Mouse (Mus musculus) monocyte, adult 5-6 weeks (primary cell): ENCODE results near the gene Col8a1. TPM values are rescaled to one million over a fixed set of nuclear protein-coding genes. Genes with fewer than 3 reads are reported as not detected.

Experiments
- ATAC-seq: fragments of 153-309, 156-312 bp; replicated peaks from 2 replicates; pipeline ENCODE4 v1.8.0; 2017; ENCODE audit warnings: mild to moderate bottlenecking; ENCODE audit not compliant: low TSS enrichment, insufficient number of reproducible peaks, severe bottlenecking, poor library complexity, low FRiP score
- total RNA-seq: library from RNA; stranded (forward); fragments of 200-1000, 200-491, 200-594 nt; gene quantifications from 3 replicates; pipeline ENCODE4 v1.2.3, GENCODE M21; 2017

Gene Col8a1
- total RNA-seq, result not detected in 3 replicates

DNA sequence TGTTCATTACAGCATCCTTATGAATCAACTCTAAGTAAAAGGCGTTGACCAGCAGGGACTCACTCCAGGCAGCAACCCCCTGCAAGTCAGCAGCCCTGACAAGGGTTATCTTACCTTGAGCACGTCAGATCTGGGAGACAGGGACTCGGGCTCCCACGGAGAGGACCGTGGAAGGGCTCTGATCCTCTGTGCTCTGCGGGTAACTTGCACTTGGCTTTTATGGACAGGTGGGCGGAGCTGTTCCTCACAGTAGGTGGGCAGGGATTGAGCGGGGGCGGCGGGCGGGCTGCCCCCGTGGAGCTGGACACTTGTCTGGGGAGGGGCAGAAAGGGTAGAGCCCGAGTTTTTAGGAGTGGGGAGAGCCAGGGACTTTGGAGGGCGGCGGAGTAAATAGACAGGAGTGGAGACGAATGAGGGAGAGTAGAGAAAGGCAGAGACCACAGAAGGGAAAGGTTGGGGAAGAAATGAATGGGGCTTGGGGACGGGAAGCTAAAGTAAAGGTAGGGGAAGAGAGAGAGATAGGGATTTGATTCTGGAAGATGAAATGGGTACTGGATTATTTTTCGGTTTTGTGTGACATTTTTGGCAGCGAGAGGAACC lies at the start of gene Col8a1:
Col8a1 (minus strand) TSS at position 212 of the 600 bp plus-strand sequence.
- ATAC-seq, result no peak

DNA sequence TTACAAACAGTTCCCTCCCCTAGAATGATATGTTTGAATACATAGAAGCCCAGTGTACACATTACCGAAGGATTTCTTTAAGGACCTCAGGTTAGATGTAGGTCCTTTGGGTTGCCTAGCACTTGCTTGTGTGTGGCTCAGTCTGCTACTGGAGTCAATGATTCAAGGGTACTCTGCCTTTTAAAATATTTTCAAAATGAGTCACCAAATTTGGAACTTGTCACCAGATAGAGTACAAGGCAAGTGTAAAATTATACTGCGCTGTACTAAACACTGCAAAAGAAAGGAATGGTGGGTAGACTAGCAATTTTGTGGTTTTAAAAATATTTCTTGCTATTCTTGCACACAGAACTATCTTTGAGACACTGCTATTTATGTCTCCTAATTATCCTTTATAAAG lies 47.3 kb upstream of the Col8a1 start:
- ATAC-seq, result no peak

DNA sequence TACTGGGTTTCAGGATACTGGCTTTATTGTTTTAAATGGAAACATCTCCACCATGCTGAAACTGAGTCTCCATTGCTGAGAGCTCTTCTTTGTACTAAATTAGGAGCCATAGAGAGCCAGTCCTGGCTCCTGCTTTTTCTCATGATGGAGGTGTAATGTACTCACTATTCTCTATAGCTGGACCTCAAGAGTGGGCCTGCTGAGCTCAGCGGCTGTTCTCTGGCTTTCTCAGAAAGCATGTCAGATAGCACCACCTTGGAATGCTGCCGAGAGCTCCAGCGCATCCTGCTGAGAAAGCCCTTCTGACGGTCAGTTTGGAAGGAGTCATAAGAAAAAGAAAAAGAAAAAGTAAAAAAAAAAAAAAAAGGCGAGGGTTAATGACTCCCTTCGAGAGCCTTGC lies 41.8 kb upstream of the Col8a1 start:
- no peak for ATAC-seq

DNA sequence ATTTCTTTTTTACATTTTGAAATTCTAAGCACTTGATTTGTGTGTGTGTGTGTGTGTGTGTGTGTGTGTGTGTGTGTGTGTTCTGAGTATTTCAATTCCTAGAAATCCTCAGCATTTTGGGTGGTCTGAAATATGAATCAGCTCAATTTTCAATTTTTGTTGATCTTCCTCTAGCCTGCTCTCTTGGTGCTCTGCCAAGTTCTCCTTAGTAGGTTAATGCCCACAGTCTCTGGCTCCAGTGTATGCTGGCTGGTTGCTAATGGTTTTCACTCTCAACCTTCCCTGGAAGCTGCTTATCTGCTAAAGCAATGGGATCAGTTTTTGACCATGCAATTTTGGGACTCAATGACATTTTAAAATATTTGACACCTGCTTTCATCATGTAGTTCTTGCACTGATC lies 24.5 kb upstream of the Col8a1 start:
- no peak for ATAC-seq

DNA sequence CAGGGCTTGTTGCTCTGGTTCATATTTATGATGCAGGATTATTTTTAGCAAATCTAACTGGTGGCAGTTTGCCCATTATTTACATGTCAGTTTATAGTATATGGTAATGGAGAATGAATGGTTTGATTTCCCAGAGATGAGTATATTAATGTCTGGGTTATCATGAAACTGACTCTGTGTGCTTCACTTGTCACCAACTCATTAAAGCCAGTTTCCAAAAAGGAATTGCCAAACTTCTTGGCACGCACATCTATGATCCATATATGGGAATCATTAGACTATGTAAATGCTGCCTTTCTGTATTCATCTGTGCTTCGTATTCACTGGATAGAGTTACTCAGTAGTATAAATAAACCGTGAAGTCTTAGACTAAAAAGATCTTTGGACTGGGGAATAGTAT lies 11.1 kb upstream of the Col8a1 start:
- no peak for ATAC-seq

DNA sequence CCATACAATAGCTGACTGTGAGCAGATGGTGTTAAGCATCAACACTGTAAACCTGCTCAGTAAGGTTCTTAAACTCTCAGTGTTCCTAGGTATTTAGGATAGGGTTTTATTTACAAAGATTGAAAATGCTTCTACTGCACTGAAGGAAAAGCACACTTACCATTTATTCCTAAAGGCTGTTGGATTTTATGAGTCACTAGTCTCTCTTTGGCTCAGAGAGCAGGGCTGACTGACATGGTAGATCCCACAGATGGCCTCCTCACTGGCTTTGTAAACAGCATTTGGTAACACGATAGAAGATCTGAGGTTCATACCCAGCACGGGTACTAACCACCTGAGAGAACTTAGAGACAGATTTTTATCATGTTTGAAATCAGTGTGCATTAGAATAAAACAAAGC lies 5.3 kb upstream of the Col8a1 start:
- ATAC-seq, result no peak

DNA sequence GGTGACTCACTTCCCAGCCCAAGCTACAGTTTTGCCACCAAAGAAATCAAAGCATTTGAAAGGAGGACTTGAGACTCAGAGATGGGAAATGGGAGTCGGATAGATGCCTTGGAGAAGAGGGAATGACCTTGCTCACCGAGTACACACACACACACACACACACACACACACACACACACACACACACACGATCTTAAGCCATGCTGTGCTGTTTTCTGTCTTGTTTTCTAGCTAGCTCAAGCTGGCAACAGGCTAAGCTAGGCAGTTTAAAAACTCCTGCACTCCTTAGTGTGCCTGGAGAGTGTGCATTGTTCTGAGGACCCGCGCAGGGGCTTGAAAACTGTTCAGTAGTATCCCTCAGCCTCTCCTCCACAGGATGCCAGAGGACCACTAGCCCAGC lies 1.2 kb upstream of the Col8a1 start:
- ATAC-seq, result no peak

DNA sequence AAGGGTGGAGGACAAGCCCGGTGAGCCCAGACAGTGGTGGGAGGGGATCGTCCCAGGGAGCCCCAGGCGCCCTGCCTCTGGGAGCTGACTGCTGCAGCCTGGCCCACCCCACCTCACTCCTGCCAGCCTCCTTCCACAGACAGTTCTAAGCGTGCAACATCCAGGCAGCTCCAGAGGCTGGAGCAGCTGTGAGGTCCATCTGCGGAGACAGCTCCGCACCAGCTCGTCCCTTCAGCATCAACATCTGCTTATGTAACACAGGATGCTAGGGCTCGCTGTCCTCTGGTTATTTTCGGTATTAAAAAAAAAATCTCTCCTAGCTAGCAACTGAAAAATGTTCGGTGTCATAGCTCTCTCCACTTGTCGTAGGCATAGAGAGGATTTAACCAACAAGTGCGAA lies 704 bp upstream of the Col8a1 start:
- ATAC-seq, result no peak

DNA sequence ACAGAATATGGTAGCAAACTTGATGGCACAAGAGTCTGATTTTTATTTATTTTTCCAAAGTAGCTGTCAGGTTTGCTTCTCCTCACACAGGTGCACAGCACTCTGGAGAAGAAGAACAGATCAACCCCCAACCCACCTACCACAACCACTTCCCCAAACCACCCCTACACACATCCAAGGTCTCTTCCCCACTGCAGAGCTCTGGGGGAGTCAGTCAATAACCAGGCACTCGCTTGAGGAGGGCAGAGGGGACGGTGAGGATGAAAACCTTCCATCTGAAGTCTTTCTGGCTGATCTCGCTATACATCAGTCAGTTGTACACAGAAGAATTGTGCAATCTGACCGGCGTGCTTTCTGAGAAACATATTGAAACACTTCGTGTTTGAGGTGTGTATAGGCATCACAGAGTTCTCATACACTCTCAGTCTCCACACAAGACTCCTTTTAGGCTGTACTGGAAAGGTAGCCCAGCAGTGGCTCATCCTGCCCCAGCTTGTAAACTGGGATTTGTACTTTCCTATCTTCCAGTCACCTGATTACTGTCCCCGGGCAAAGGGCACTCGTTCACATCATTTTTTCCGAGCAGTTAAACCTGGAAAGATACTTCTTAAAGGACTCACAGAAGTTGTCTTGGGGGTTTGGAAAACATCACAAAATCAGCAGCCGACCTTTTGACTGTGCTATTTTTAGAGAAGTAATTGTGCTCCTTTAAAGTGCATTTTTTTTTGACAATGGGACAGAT lies 827 bp downstream of the Col8a1 start:
- ATAC-seq, result no peak

DNA sequence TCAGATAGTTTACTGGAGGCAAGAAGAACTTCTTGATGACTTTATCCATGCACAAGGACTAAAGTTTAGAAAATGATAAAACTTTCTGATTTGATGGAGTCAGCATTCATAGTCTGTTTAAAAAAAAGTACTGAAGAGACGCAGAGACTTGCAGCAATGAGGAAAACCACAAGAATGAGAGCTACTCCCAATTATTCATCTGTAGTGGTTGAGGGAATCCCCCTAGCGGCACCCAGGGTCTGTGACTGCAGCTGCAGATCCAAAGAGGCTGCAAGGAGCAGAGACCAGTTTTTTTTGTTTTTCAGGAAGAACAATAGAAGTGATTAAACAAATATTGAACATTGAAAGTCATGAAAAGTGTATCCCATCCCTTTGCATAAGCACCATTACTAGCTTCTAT lies 4.0 kb downstream of the Col8a1 start:
- ATAC-seq, result no peak

DNA sequence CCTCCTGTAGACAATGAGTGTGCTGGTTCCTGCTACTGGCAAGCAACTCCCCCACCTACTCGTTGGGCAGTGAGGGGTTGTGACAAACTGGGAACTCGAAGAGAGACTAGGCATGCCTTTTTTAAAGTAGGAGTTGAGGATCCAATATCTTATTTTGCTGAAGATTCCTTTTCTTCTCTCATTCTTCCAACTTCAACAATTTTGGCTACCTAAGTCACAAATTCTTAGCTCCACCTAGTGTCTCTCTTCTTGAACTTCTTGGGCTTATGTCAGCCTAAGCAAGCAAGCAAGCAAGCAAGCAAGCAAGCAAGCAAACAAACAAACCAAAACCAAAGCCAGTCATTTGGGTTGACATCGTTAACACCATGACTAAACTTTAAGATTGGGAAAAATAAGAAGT lies 6.4 kb downstream of the Col8a1 start:
- ATAC-seq, result no peak

DNA sequence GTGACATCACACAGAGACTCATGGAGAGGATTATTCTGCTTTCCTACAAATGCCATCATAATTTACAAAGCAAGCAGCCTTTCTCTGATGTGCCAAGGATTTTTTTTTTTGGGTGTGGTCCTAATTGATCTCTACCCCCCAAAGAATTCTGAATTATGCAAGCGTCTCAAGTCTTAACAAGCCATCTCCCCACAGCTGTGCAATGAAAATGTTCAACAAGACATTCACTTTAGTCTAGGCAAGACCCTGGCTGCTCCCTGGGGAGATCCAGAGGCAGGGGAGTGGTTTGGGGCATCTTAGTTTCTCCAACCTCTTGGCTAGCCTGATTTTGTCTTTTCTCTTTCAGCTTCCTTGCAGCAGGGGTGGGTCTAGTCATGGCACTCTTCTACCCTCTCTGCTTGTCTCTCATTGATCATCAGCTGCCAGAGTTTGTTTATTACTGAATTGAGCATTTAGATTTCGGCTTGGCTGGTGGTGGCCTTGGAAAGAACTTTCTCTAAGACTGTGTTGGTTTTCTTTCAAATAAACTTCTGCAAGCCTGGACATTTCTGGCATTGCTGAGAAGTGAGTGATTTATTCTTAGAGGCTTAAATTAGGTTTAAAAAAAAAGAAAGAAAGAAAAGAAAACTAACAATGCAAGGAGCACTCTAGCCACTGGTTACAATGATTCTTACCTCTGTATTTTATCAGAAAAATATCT lies 7.0 kb downstream of the Col8a1 start:
- no peak for ATAC-seq

DNA sequence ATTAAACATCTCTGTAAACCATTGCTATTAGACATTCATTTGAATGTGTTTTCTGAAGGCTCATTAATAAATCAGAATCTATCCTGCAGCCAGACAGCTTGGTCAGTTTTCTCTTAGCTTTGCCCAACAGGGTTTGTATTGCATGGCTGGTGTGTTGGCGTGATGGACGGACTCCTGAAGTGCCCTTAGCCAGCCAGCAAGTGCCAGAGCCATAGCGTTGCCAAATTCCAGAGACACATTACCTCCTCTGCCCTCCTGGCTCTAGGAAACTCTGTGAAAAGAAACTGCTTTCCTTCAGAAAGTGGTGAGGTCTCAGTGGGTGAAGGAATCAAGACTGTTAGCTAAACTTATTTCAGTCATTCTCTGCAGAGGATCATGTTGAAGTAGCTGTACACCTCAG lies 14.4 kb downstream of the Col8a1 start:
- ATAC-seq, result no peak

DNA sequence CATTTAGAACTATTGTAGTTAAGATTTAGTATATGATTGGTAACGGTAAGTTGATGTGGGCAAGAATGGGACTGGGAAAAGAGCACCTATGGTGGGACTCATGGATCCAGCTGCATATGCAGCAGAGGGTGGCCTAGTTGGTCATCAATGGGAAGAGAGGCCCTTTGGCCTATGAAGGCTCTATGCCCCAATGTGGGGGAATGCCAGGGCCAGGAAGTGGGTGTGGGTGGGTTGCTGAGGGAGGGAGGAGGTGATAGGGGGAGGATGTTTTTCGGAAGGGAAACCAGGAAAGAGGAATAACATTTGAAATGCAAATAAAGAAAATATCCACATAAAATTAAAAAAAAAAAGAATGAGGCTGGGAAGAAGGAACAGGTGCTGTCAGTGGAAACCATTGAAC lies 19.6 kb downstream of the Col8a1 start:
- ATAC-seq, result no peak

DNA sequence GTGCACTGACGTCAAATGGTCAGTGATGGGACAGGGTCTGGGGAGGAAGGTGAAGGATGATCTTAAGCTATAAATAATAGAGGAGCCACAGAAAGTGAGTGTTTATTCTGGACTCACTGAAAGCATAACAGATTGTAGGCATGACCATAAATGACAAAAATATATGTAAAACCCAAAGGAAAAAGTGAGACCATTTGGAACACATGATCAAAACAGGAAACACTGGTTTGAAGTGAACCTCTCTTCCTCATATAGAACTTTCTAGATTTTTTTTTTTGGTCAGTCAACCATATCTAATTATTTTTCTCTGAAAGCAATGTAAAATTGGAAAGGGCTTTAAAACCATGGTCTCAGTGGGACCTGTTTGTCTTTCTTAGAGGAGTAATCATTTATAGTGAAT lies 21.0 kb downstream of the Col8a1 start:
- no peak for ATAC-seq

DNA sequence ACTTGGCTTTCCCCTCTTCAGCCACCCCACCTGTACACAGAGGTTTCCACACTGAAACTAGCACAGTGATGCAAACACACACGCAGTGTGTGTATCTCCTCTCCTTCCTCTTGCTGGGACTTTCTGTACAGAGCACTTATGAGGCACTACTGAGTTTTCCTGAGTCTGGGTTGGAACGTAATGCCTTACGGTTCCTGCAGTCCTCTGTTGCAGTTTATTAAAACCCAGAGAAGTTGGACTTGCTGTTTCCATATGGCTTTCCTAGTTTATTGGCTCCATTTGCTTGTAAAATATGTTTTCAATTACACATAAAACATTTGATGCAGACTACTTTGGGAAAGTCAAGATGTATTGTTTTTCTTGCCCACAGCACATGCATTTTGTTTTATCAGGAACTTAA lies 21.4 kb downstream of the Col8a1 start:
- no peak for ATAC-seq

DNA sequence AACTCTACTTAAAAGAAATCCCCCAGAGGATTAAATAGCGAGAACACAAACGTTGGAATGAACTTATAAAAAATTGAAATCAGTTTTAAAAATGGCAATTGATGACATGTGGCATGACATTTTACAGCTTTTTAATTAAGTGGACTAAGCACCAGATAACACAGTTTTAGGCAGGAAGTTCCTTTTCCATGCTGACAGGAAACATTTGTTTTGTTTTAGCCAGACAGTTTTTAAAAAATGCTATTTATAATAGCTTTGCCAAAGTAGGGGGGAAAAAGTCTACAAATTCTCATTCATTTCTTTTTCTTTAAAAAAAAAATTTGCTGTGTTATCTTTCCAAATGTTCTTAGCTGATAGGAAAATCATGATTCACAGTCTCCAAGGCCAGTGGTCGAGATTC lies 29.6 kb downstream of the Col8a1 start:
- ATAC-seq, result no peak

DNA sequence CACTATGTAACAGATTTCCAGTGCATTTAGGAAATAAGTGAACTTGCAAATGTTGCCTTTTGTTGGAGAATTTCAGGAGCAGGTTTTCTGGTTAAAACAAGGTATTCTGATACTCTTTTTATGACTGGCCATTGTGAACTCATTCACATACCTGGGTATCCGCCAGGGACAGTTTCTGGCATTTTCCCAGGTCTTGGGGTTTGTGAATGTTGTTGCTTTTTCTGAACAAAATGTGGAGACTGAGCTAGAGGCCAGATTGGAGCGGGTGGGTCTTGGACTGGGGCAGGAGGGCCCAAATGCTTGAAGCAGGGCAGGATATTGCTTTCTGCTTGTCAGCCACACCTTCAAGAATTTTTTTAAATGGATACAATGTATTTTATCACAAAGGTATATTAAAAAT lies 35.6 kb downstream of the Col8a1 start:
- ATAC-seq, result no peak

DNA sequence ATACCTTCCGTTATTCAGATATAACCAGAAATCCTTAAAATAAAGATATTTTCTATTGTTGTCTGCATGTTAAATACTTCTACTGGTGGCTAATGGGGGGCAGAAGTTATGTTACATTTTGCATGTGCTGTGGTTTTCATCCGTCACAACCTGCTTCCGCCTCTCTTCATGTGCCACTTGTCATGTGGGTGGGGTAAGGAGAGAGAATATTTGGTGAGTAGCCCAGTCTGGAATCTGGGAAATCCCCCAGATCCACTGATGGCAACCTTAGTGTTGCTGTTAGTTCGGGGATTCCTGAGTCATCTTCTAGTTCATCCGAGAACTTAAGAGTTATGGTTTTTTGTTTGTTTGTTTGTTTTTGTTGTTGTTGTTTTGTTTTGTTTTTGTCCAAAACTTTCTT lies 55.8 kb downstream of the Col8a1 start:
- no peak for ATAC-seq

DNA sequence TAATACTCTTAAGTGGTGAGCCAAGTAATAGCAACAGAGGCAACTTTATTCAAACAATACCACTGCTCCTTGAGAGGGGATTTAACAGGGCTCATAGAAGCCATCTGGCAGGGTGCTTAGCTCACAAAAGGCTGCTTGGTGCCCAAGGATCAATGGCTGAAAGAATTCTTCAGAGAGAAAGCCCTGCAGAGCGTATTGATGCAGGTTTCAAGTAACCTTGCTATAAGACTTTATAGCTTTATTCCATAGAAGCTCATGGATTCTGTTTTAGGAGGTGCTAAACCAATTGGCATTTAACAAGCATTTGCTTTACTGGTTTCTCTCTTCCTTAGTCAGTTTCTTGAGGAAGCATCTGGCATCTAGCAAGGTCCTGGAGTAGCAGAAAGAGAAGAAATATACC lies 59.8 kb downstream of the Col8a1 start:
- ATAC-seq, result no peak
